Mouse (Mus musculus): ENCODE results near the gene BC025920. TPM values are rescaled to one million over a fixed set of nuclear protein-coding genes. Genes with fewer than 3 reads are reported as not detected.
"Not testable (repeated sequence)": the region's sequence is repeated elsewhere in the genome, so short reads cannot be mapped to it uniquely, and the experiment has no call there.

Gene BC025920
- polyA plus RNA-seq, 1 experiment from 2014 or later, result 2.0 TPM

- 93% methylated on average over 4 of the region's 4 CpGs for WGBS
- no peak for ATAC-seq (ENCODE audit: insufficient number of reproducible peaks, insufficient read depth, low FRiP score, low TSS enrichment, low read depth)
Measured at GRCm38 (mm10) chr10:81645391-81645790, 39.3 kb downstream of the BC025920 start.

GRCm38 (mm10) chr10:81646015-81646555 lies 40.0 kb downstream of the BC025920 start:
- no peak overlapping the region for H3K27ac ChIP-seq
- no peak overlapping the region for H3K4me2 ChIP-seq
- ATAC-seq (ENCODE audit: insufficient number of reproducible peaks, insufficient read depth, low FRiP score, low TSS enrichment, low read depth), result no peak
- no peak overlapping the region for H3K9ac ChIP-seq
- peaks cover 29% of the 10 kb centered on the region for H3K4me1 ChIP-seq
- peaks cover 7% of the 10 kb centered on the region for H3K36me3 ChIP-seq
- no peak overlapping the region for H3K4me3 ChIP-seq
- no peaks in the 10 kb centered on the region for H3K27me3 ChIP-seq
- no peaks in the 10 kb centered on the region for H3K9me3 ChIP-seq
- WGBS, result 80% methylated on average over 7 of the region's 7 CpGs

More at GRCm38 (mm10) chr10:81645391-81645790, 39.3 kb downstream of the BC025920 start:
- H3K9me3 ChIP-seq, result no peaks in the 10 kb centered on the region
- no peak overlapping the region for H3K9ac ChIP-seq
- H3K36me3 ChIP-seq, result 0 out of 2 replicates have a peak, but pooled peaks cover 3% of the 10 kb centered on the region
- peaks cover 29% of the 10 kb centered on the region for H3K4me1 ChIP-seq
- no peak overlapping the region for H3K4me3 ChIP-seq
- no peak overlapping the region for H3K4me2 ChIP-seq
- no peaks in the 10 kb centered on the region for H3K27me3 ChIP-seq
- H3K27ac ChIP-seq, result no peak overlapping the region

GRCm38 (mm10) chr10:81648803-81649775 lies 43.0 kb downstream of the BC025920 start, which contains the start of gene Gm10778:
TSS of gene Gm10778 (plus strand) at chr10:81649059.
- ATAC-seq (ENCODE audit: insufficient number of reproducible peaks, insufficient read depth, low FRiP score, low TSS enrichment, low read depth), result peak; percentile 83
- not testable (repeated sequence) for H3K27me3 ChIP-seq, H3K4me1 ChIP-seq
- H3K27ac ChIP-seq, result peak within 1 kb of the TSS; percentile 77
- WGBS, result 4% methylated on average over 28 of the region's 52 CpGs
- peaks cover 21% of the 10 kb centered on the region; the same call in 1 of the 2 replicates for H3K9me3 ChIP-seq
- H3K4me3 ChIP-seq, result peak within 1 kb of the TSS; percentile 56
- peak within 1 kb of the TSS; percentile 77 for H3K9ac ChIP-seq
- H3K36me3 ChIP-seq, result peaks cover 30% of the 10 kb centered on the region
- peak within 1 kb of the TSS; percentile 71 for H3K4me2 ChIP-seq

- H3K4me3 ChIP-seq, result no peak overlapping the region
- H3K27me3 ChIP-seq, result no peaks in the 10 kb centered on the region
- H3K9ac ChIP-seq, result no peak overlapping the region
- H3K9me3 ChIP-seq, result peaks cover 56% of the 10 kb centered on the region
- no peak overlapping the region for H3K27ac ChIP-seq
- no peak for ATAC-seq (ENCODE audit: insufficient number of reproducible peaks, insufficient read depth, low FRiP score, low TSS enrichment, low read depth)
- 0 out of 2 replicates have a peak, but pooled peaks cover 2% of the 10 kb centered on the region for H3K4me1 ChIP-seq
- H3K36me3 ChIP-seq, result peaks cover 71% of the 10 kb centered on the region
- H3K4me2 ChIP-seq, result no peak overlapping the region
- 96% methylated on average over 10 of the region's 10 CpGs for WGBS
Measured at GRCm38 (mm10) chr10:81655178-81655577, 49.1 kb downstream of the BC025920 start.

- Histone ChIP-seq H3K27ac (no peak overlapping the region), H3K36me3 (peaks cover 67% of the 10 kb centered on the region), H3K27me3 (no peaks in the 10 kb centered on the region), H3K9ac (no peak overlapping the region), H3K4me2 (no peak overlapping the region), H3K9me3 (peaks cover 56% of the 10 kb centered on the region), H3K4me1 (no peaks in the 10 kb centered on the region), H3K4me3 (no peak overlapping the region)
- 95% methylated on average over 2 of the region's 2 CpGs for WGBS
- ATAC-seq (ENCODE audit: insufficient number of reproducible peaks, insufficient read depth, low FRiP score, low TSS enrichment, low read depth), result no peak
Measured at GRCm38 (mm10) chr10:81656174-81656573, 50.1 kb downstream of the BC025920 start.

Other genes with a start within 250 kb of the BC025920 start
- gene Mfsd12, start 248.8 kb upstream of the BC025920 start, polyA plus RNA-seq (2015; fragmentation: Nextera tagmentation; extraction: Ambion mirVana), result 10.7 and 11.0 TPM in 2 replicates
- gene 4930404N11Rik, start 240.5 kb upstream of the BC025920 start, polyA plus RNA-seq (2015; fragmentation: Nextera tagmentation; extraction: Ambion mirVana), result 1.0 and 1.2 TPM in 2 replicates
- 102 and 119 TPM in 2 replicates for gene Fzr1, start 227.8 kb upstream of the BC025920 start, polyA plus RNA-seq (2015; fragmentation: Nextera tagmentation; extraction: Ambion mirVana)
- 67.8 and 71.8 TPM in 2 replicates for gene Dohh, start 221.8 kb upstream of the BC025920 start, polyA plus RNA-seq (2015; fragmentation: Nextera tagmentation; extraction: Ambion mirVana)
- 4.1 and 5.0 TPM in 2 replicates for gene Gm48551, start 221.8 kb upstream of the BC025920 start, polyA plus RNA-seq (2015; fragmentation: Nextera tagmentation; extraction: Ambion mirVana)
- 1.2 and 1.5 TPM in 2 replicates for gene Gm48552, start 217.3 kb upstream of the BC025920 start, polyA plus RNA-seq (2015; fragmentation: Nextera tagmentation; extraction: Ambion mirVana)
- 3.1 and 7.1 TPM in 2 replicates for gene Smim24, start 213.2 kb upstream of the BC025920 start, polyA plus RNA-seq (2015; fragmentation: Nextera tagmentation; extraction: Ambion mirVana)
- 87.0 and 96.1 TPM in 2 replicates for gene Nfic, start 150.6 kb upstream of the BC025920 start, polyA plus RNA-seq (2015; fragmentation: Nextera tagmentation; extraction: Ambion mirVana)
- 2.1 and 2.5 TPM in 2 replicates for gene Celf5, start 123.6 kb upstream of the BC025920 start, polyA plus RNA-seq (2015; fragmentation: Nextera tagmentation; extraction: Ambion mirVana)
- 82.3 and 87.9 TPM in 2 replicates for gene Ncln, start 109.9 kb upstream of the BC025920 start, polyA plus RNA-seq (2015; fragmentation: Nextera tagmentation; extraction: Ambion mirVana)
- 0.25 and 0.31 TPM in 2 replicates for gene S1pr4, start 106.1 kb upstream of the BC025920 start, polyA plus RNA-seq (2015; fragmentation: Nextera tagmentation; extraction: Ambion mirVana)
- gene Gna15, start 82.0 kb upstream of the BC025920 start, polyA plus RNA-seq (2015; fragmentation: Nextera tagmentation; extraction: Ambion mirVana), result 2.0 and 2.1 TPM in 2 replicates
- gene Gna11, start 61.1 kb upstream of the BC025920 start, polyA plus RNA-seq (2015; fragmentation: Nextera tagmentation; extraction: Ambion mirVana), result 84.2 and 90.1 TPM in 2 replicates
- 464 and 465 TPM in 2 replicates for gene Aes, start 46.8 kb upstream of the BC025920 start, polyA plus RNA-seq (2015; fragmentation: Nextera tagmentation; extraction: Ambion mirVana)
- gene Tle2, start 31.7 kb upstream of the BC025920 start, polyA plus RNA-seq (2015; fragmentation: Nextera tagmentation; extraction: Ambion mirVana), result 63.4 and 71.4 TPM in 2 replicates
- 12.8 and 17.2 TPM in 2 replicates for gene Tle6, start 5.2 kb upstream of the BC025920 start, polyA plus RNA-seq (2015; fragmentation: Nextera tagmentation; extraction: Ambion mirVana)
- 52.7 and 54.9 TPM in 2 replicates for gene Sirt6, start 21.5 kb downstream of the BC025920 start, polyA plus RNA-seq (2015; fragmentation: Nextera tagmentation; extraction: Ambion mirVana)
- gene Ankrd24, start 22.3 kb downstream of the BC025920 start, polyA plus RNA-seq (2015; fragmentation: Nextera tagmentation; extraction: Ambion mirVana), result 13.6 and 14.5 TPM in 2 replicates
- gene Gm10778, start 42.8 kb downstream of the BC025920 start, polyA plus RNA-seq (2015; fragmentation: Nextera tagmentation; extraction: Ambion mirVana), result 5.7 and 7.3 TPM in 2 replicates
- gene Zfp433, start 98.6 kb downstream of the BC025920 start, polyA plus RNA-seq (2015; fragmentation: Nextera tagmentation; extraction: Ambion mirVana), result 15.2 and 19.8 TPM in 2 replicates
- 11.8 and 14.2 TPM in 2 replicates for gene Gm3055, start 164.9 kb downstream of the BC025920 start, polyA plus RNA-seq (2015; fragmentation: Nextera tagmentation; extraction: Ambion mirVana)
- gene Gm4767, start 205.9 kb downstream of the BC025920 start, polyA plus RNA-seq (2015; fragmentation: Nextera tagmentation; extraction: Ambion mirVana), result 3.2 and 5.1 TPM in 2 replicates